Mouse (Mus musculus): Measurements from ENCODE around the gene Gabarapl2.

DNA sequence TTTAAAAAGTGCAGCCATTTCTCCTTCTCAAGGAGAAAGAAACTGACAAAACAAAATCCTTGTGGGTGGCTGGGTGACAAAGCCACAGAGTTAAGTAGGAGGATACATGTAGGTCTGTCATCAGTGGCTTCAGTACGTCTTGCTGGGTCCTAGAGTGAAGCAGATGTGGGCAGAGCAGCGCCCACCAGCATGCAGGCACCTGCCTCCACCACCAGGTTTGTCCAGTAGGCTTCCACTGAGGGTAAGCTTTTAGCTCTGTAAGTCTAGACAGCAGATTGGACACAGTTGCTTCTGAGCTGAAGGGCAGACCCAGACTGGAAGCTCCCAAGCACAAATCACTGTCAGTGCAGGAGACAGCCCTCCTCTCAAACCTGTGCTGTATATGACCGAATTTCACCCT is 20.8 kb downstream of the Gabarapl2 start:
- TF ChIP-seq POLR2A (IDR thresholded peaks at IDR 0.05; ENCODE audit: insufficient read depth, low read depth, low read length) = no peak
- TF ChIP-seq CTCF (IDR thresholded peaks at IDR 0.05) = no peak
- no peak for TF ChIP-seq EP300 (IDR thresholded peaks at IDR 0.05; ENCODE audit: insufficient read depth, low read depth, low read length)

Data from heart, adult 2 months (tissue).